Mouse (Mus musculus): ENCODE results near the gene Kirrel3.

DNA sequence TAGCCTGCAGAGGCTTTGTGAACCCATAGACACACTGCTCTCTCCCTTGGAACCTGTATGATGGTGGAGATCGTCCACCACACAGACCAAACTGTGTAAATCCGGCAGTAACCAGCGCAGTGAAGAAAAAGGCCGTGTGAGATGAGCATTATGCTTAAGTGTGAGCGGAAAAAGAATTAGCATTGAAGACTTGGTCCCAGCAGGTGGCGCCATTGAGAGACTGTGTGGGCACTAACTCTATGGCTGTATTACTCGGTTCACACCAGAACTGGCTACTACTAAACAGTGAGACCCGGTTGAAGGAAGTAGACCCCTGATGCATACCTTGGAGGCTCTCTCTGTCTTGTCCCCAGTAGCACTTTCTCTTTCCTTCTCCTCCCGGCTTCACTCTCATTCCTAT is 371.9 kb downstream of the Kirrel3 start:
- TF ChIP-seq GATA1 (IDR thresholded peaks at IDR 0.05; ENCODE audit: borderline replicate concordance, low read length) (no peak), FLI1 (IDR thresholded peaks at IDR 0.05; ENCODE audit: low read length) (no peak)

Measured in megakaryocyte, embryonic 14.5 days (primary cell).